Mouse (Mus musculus) adrenal gland (tissue): ENCODE data around the gene Map2k1.

Source experiments
- intact Hi-C: fragments of 180-260 bp; cut with DNase I; formaldehyde crosslinking; loops from one replicate; pipeline ENCODE4 v1.15.1; 2025

Gene Map2k1

GRCm38 (mm10) chr9:64252591-64253020 is 825 bp downstream of the Map2k1 start:
- intact Hi-C loops: loop anchor here (2.0 to 10.0 kb wide), 2 partner anchors 74 to 108 kb away; partner anchors contain the start of gene Snapc5

DNA sequence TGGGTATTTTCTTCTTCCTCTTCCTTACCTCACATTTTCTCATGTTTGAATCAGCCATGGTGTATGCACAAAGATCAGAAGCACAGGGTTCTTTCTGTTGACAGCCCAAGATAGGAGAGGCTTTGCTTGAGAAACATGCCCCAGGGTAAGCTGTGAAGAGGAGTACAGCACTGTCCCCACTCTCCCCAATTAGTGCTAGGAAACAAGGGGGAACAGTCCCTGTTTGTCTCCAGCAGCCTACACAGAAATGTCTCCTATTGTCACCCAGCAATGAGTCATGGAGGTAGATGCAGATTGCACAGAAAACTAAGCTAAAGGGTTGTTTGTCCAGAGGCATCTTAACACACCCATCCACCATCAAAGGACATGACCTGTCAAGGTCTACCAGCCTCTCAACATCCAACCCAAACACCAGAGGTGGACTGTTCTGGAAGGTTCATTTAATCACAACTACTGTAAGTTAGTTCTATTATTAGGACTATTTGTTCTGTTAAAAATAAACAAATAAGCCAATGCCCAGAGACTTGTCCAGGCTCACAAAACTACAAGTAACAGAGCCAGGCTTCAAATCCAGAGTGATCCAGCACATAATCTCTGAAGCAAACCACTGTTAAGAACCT is 3.2 kb downstream of the Map2k1 start:
- intact Hi-C loops: loop anchor here (10.0 kb wide), 1 partner anchor 105 kb away; no protein-coding TSS in a partner anchor

GRCm38 (mm10) chr9:64249371-64249770 is 4.1 kb downstream of the Map2k1 start:
- intact Hi-C loops: no loop called here

GRCm38 (mm10) chr9:64242381-64242831 is 11.0 kb downstream of the Map2k1 start:
- intact Hi-C loops: no loop called here

- intact Hi-C loops: no loop called here
Observed at GRCm38 (mm10) chr9:64240681-64241080, 12.8 kb downstream of the Map2k1 start.

GRCm38 (mm10) chr9:64240116-64240515 is 13.3 kb downstream of the Map2k1 start:
- intact Hi-C loops: no loop called here

- intact Hi-C loops: no loop called here
Observed at GRCm38 (mm10) chr9:64236056-64236455, 17.4 kb downstream of the Map2k1 start.

DNA sequence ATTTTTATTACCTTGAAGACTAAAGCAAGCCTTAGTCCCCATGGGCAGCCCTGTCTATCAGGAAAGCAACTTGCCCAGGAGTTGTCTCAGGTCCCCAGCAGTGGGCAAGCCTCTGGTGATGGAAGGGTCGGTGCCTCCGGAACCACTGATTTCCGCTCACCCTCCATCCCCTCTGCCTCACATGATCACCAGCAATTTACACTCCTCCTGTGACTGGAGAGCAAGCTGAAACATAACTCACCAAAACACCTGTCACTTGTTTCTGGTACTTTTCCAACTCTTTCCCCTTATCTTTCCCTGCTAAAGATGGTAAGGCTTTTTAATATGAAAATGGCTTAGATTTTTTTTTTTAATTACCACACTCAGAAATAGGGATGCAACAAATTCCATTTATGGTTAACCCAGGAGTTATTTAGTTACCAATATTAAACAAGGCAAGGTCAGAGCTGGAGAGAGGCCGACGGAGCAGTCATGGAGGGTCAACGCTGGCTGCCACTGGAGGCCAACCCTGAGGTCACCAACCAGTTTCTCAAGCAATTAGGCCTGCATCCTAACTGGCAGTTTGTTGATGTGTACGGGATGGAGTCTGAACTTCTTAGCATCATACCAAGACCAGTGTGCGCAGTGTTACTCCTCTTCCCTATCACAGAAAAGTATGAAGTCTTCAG is 18.5 kb downstream of the Map2k1 start, which contains the start of gene Uchl4:
Uchl4 (plus strand) TSS at position 434 of the 668 bp plus-strand sequence.
- intact Hi-C loops: no loop called here

GRCm38 (mm10) chr9:64233656-64234055 is 19.8 kb downstream of the Map2k1 start:
- intact Hi-C loops: no loop called here

GRCm38 (mm10) chr9:64232257-64232957 is 21.0 kb downstream of the Map2k1 start:
- intact Hi-C loops: no loop called here

GRCm38 (mm10) chr9:64231674-64232073 is 21.8 kb downstream of the Map2k1 start:
- intact Hi-C loops: no loop called here

GRCm38 (mm10) chr9:64231171-64231570 is 22.3 kb downstream of the Map2k1 start:
- intact Hi-C loops: no loop called here

DNA sequence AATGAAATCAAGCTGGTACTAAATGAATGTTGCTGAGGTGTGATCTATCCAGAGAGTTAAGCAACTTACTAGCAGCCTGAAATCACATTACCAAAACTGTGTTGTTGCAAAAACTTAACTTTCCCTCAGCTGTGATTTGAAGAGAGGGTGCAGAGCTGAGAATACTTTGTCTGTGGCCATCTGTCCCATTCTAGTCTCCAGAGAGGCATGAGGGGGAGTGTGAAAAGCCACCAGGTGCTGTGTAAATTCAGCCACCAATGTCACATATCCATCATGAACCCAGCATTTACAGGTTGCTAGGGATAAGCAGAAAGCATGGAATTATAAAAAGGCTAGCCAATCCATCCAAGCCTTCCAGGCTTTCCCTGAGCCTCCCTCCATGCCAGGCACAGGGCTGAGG is 24.5 kb downstream of the Map2k1 start:
- intact Hi-C loops: no loop called here

- intact Hi-C loops: no loop called here
Observed at GRCm38 (mm10) chr9:64227736-64228135, 25.7 kb downstream of the Map2k1 start.

GRCm38 (mm10) chr9:64225805-64226204 is 27.6 kb downstream of the Map2k1 start:
- intact Hi-C loops: no loop called here

DNA sequence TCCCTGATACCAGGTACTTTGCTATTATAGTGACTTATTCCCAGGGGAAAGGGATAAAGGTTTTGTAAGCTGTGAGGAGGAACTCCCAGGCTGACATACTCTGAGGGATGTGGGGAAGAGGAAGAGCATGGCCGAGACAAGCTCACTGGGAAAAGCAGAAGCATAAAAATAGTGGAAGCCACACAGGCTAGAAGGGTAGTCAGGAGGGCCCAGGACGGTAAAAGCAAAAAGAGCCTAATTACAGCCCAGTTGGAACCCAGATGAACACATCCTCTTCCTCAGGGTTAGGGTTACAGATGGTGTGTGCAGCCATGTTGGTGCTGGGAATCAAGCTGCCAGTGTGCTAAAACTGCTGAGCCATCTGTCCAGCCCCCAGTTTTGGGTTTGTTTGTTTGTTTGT is 31.3 kb downstream of the Map2k1 start:
- intact Hi-C loops: no loop called here

- intact Hi-C loops: no loop called here
Observed at GRCm38 (mm10) chr9:64221480-64221879, 32.0 kb downstream of the Map2k1 start.

GRCm38 (mm10) chr9:64220603-64221002 is 32.8 kb downstream of the Map2k1 start:
- intact Hi-C loops: no loop called here

DNA sequence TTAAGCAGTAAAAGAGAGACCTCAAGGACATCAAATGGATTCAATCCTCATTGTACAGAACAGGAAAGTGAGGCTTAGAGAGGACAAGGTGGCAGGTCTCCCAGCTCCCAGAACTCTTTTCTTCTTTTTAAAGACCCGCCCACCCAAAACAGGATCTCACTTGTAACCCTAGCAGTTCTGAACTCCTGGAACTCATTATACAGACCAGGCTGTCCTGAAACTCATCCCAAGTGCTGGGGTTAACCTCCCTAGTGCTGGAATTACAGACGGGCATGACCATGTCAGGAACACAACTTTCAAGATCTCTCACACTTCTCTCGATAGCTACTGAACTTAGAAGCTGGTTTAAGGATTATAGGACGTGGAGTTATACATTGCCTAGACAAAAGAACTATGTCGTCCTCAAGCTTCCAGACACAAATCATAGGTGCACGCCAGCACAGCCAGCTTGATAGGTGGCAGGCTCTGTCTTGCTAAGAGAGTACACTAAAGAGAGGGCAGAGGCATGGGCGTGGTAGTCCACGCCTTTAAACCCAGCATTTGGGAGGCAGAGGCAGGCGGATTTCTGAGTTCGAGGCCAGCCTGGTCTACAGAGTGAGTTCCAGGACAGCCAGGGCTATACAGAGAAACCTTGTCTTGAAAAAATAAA is 33.5 kb downstream of the Map2k1 start:
- intact Hi-C loops: no loop called here

- intact Hi-C loops: no loop called here
Observed at GRCm38 (mm10) chr9:64219305-64219704, 34.1 kb downstream of the Map2k1 start.

- intact Hi-C loops: no loop called here
Observed at GRCm38 (mm10) chr9:64217887-64218286, 35.5 kb downstream of the Map2k1 start.

DNA sequence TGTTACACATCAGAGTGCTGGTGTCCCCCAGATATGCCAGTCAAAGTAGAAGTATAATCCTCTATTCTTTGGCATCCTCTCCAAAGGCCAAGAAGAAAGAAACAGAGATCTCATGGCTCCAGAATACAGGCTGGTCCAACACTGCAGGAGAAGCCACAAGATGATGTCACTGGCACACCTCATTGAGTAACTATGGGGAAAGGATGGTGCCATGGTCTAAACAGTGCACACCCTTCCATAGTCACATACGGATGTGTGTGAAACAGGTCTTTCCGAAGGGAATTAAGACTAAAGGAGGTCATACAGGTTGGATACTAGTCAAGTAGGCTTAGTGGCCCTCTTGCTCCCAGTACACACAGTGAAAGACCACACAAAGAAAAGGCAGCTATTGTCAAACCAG is 36.8 kb downstream of the Map2k1 start:
- intact Hi-C loops: no loop called here
